Mouse (Mus musculus) MEL (cell line): ENCODE results near the gene Anapc15-ps. TPM values are rescaled to one million over a fixed set of nuclear protein-coding genes. Genes with fewer than 3 reads are reported as not detected.
"Not testable (repeated sequence)": the region's sequence is repeated elsewhere in the genome, so short reads cannot be mapped to it uniquely, and the experiment has no call there.

Experiments
- DNase-seq: peaks from one replicate; pipeline ENCODE4 v3.0.0; 2011; ENCODE audit warnings: low read depth, low spot score
- H3K27ac ChIP-seq: 2 replicates; pipeline ENCODE4 v1.5.1; 2012; ENCODE audit warnings: low read depth, mild to moderate bottlenecking, control low read depth, low read length, moderate library complexity; ENCODE audit not compliant: control insufficient read depth
- H3K27me3 ChIP-seq, 2 experiments: fragments of 150-350 bp in 1 of 2; sonication (generic) in 1 of 2; 2 replicates each; pipeline ENCODE4 v1.6.1; 2012; ENCODE audit warnings: low read length in 2 of 2, mild to moderate bottlenecking in 2 of 2, improper control_type of control experiment in 1 of 2, moderate library complexity in 1 of 2; ENCODE audit not compliant: insufficient read depth in 2 of 2, control insufficient read depth in 1 of 2
- H3K36me3 ChIP-seq, 2 experiments: 2 replicates each; pipeline ENCODE4 v1.6.1; 2012 to 2014; ENCODE audit warnings: low read length in 2 of 2, improper control_type of control experiment in 1 of 2, inconsistent platforms in 1 of 2, mild to moderate bottlenecking in 1 of 2; ENCODE audit not compliant: insufficient read depth in 2 of 2, control insufficient read depth in 1 of 2
- H3K4me1 ChIP-seq, 2 experiments: fragments of 150-350 bp in 1 of 2; sonication (generic) in 1 of 2; 2 replicates each; pipeline ENCODE4 v1.6.1; 2012; ENCODE audit warnings: low read length in 2 of 2, improper control_type of control experiment in 1 of 2, mild to moderate bottlenecking in 1 of 2; ENCODE audit not compliant: insufficient read depth in 2 of 2, control insufficient read depth in 1 of 2
- H3K4me3 ChIP-seq, 2 experiments: fragments of 150-350 bp in 1 of 2; sonication (generic) in 1 of 2; 2 replicates each; pipeline ENCODE4 v1.5.1; 2012; ENCODE audit warnings: low read depth in 2 of 2, low read length in 2 of 2, mild to moderate bottlenecking in 2 of 2, moderate library complexity in 2 of 2, control low read depth in 1 of 2, improper control_type of control experiment in 1 of 2; ENCODE audit not compliant: control insufficient read depth in 1 of 2, insufficient read depth in 1 of 2
- H3K79me2 ChIP-seq: 2 replicates; pipeline ENCODE4 v1.6.1; 2012; ENCODE audit warnings: mild to moderate bottlenecking, low read length, moderate library complexity; ENCODE audit not compliant: control insufficient read depth, poor library complexity, insufficient read depth
- H3K9ac ChIP-seq: 2 replicates; pipeline ENCODE4 v1.6.1; 2012; ENCODE audit warnings: low read depth, mild to moderate bottlenecking, control low read depth, low read length, moderate library complexity; ENCODE audit not compliant: control insufficient read depth, poor library complexity, severe bottlenecking
- H3K9me3 ChIP-seq: fragments of 150-350 bp; sonication (generic); replicated peaks from 2 replicates; pipeline ENCODE4 v1.6.1; 2012; ENCODE audit warnings: mild to moderate bottlenecking, low read length, improper control_type of control experiment, moderate library complexity; ENCODE audit not compliant: insufficient read depth
- BHLHE40 ChIP-seq: IDR thresholded peaks from 2 replicates; pipeline ENCODE4 v1.6.1; 2012; ENCODE audit warnings: low read depth, mild to moderate bottlenecking, inconsistent platforms, low read length, improper control_type of control experiment, borderline replicate concordance
- CHD1 ChIP-seq: IDR thresholded peaks from 2 replicates; pipeline ENCODE4 v1.6.1; 2012; ENCODE audit warnings: low read depth, mild to moderate bottlenecking, inconsistent platforms, low read length, improper control_type of control experiment
- CTCF ChIP-seq, 3 experiments: IDR thresholded peaks in 2 of 3; conservative IDR thresholded peaks in 1 of 3; 2 replicates each; pipeline ENCODE4 v1.5.1; 2011 to 2012; ENCODE audit warnings: low read length in 3 of 3, low read depth in 2 of 3, mild to moderate bottlenecking in 2 of 3, improper control_type of control experiment in 1 of 3, inconsistent platforms in 1 of 3, mixed read lengths in 1 of 3, moderate library complexity in 1 of 3; ENCODE audit not compliant: control insufficient read depth in 1 of 3, insufficient read depth in 1 of 3, poor library complexity in 1 of 3, severe bottlenecking in 1 of 3
- E2F4 ChIP-seq: IDR thresholded peaks from 2 replicates; pipeline ENCODE4 v1.6.1; 2011; ENCODE audit warnings: low read depth, low read length, improper control_type of control experiment, borderline replicate concordance
- ELF1 ChIP-seq: IDR thresholded peaks from 2 replicates; pipeline ENCODE4 v1.6.1; 2014; ENCODE audit warnings: low read depth, mild to moderate bottlenecking, inconsistent platforms, low read length, improper control_type of control experiment, moderate library complexity
- ETS1 ChIP-seq: IDR thresholded peaks from 2 replicates; pipeline ENCODE4 v1.6.1; 2012; ENCODE audit warnings: low read depth, mild to moderate bottlenecking, inconsistent platforms, low read length, improper control_type of control experiment, moderate library complexity
- HCFC1 ChIP-seq: IDR thresholded peaks from 2 replicates; pipeline ENCODE4 v1.6.1; 2012; ENCODE audit warnings: low read depth, mild to moderate bottlenecking, inconsistent platforms, low read length, improper control_type of control experiment, moderate library complexity
- MAX ChIP-seq: IDR thresholded peaks from 2 replicates; pipeline ENCODE4 v1.6.1; 2011; ENCODE audit warnings: low read length, improper control_type of control experiment
- MAZ ChIP-seq: IDR thresholded peaks from 2 replicates; pipeline ENCODE4 v1.6.1; 2012; ENCODE audit warnings: low read depth, mild to moderate bottlenecking, inconsistent platforms, low read length, improper control_type of control experiment
- MEF2A ChIP-seq: IDR thresholded peaks from 2 replicates; pipeline ENCODE4 v1.6.1; 2014; ENCODE audit warnings: low read depth, mild to moderate bottlenecking, inconsistent platforms, low read length, improper control_type of control experiment; ENCODE audit not compliant: poor library complexity, insufficient replicate concordance, severe bottlenecking; ENCODE audit errors: extremely low read depth
- MXI1 ChIP-seq: IDR thresholded peaks from 2 replicates; pipeline ENCODE4 v1.6.1; 2011; ENCODE audit warnings: mild to moderate bottlenecking, low read depth, low read length, improper control_type of control experiment
- MYB ChIP-seq: IDR thresholded peaks from 2 replicates; pipeline ENCODE4 v1.6.1; 2011; ENCODE audit warnings: mild to moderate bottlenecking, low read depth, low read length, improper control_type of control experiment
- MYC ChIP-seq: IDR thresholded peaks from 2 replicates; pipeline ENCODE4 v1.6.1; 2011; ENCODE audit warnings: low read depth, mild to moderate bottlenecking, low read length, improper control_type of control experiment, moderate library complexity
- NRF1 ChIP-seq: IDR thresholded peaks from 2 replicates; pipeline ENCODE4 v1.6.1; 2014; ENCODE audit warnings: low read depth, mild to moderate bottlenecking, inconsistent platforms, low read length, improper control_type of control experiment, moderate library complexity; ENCODE audit not compliant: poor library complexity, insufficient read depth, severe bottlenecking
- POLR2A ChIP-seq, 2 experiments: IDR thresholded peaks; 2 replicates each; pipeline ENCODE4 v1.6.1; 2011 to 2012; ENCODE audit warnings: low read length in 2 of 2, mild to moderate bottlenecking in 2 of 2, control low read depth in 1 of 2, improper control_type of control experiment in 1 of 2, low read depth in 1 of 2, moderate library complexity in 1 of 2; ENCODE audit not compliant: control insufficient read depth in 1 of 2, insufficient read depth in 1 of 2, poor library complexity in 1 of 2
- POLR2AphosphoS2 ChIP-seq: IDR thresholded peaks from 2 replicates; pipeline ENCODE4 v1.6.1; 2011; ENCODE audit warnings: low read length, improper control_type of control experiment
- RCOR1 ChIP-seq: IDR thresholded peaks from 2 replicates; pipeline ENCODE4 v1.6.1; 2012; ENCODE audit warnings: low read depth, mild to moderate bottlenecking, inconsistent platforms, low read length, improper control_type of control experiment
- SMC3 ChIP-seq: IDR thresholded peaks from 2 replicates; pipeline ENCODE4 v1.6.1; 2011; ENCODE audit warnings: low read depth, low read length, improper control_type of control experiment
- TAL1 ChIP-seq: IDR thresholded peaks from 2 replicates; pipeline ENCODE4 v1.6.1; 2012; ENCODE audit warnings: mild to moderate bottlenecking, inconsistent platforms, low read length, moderate library complexity, mixed read lengths
- UBTF ChIP-seq: IDR thresholded peaks from 2 replicates; pipeline ENCODE4 v1.6.1; 2012; ENCODE audit warnings: low read depth, mild to moderate bottlenecking, inconsistent platforms, low read length, improper control_type of control experiment, moderate library complexity, borderline replicate concordance; ENCODE audit not compliant: insufficient read depth
- USF2 ChIP-seq, 2 experiments: IDR thresholded peaks; 2 replicates each; pipeline ENCODE4 v1.6.1; 2011 to 2012; ENCODE audit warnings: improper control_type of control experiment in 2 of 2, low read length in 2 of 2, borderline replicate concordance in 1 of 2, inconsistent platforms in 1 of 2, low read depth in 1 of 2, mild to moderate bottlenecking in 1 of 2; ENCODE audit not compliant: insufficient read depth in 1 of 2
- ZC3H11A ChIP-seq: IDR thresholded peaks from 2 replicates; pipeline ENCODE4 v1.6.1; 2012; ENCODE audit warnings: low read depth, mild to moderate bottlenecking, inconsistent platforms, low read length, improper control_type of control experiment
- ZNF384 ChIP-seq: IDR thresholded peaks from 2 replicates; pipeline ENCODE4 v1.6.1; 2012; ENCODE audit warnings: low read depth, mild to moderate bottlenecking, inconsistent platforms, low read length, improper control_type of control experiment
- polyA plus RNA-seq, 2 experiments: library from polyadenylated mRNA; stranded (reverse) in 1 of 2; unstranded in 1 of 2; fragments of >175 nt in 1 of 2; fragments of >200 nt in 1 of 2; gene quantifications; 2 replicates each; pipeline versions ENCODE4 v1.2.1 to v1.2.4; 2012; ENCODE audit warnings: low replicate concordance in 2 of 2, low read depth in 1 of 2; ENCODE audit not compliant: insufficient read length in 2 of 2, insufficient read depth in 1 of 2, missing spikeins in 1 of 2
- total RNA-seq: library from RNA; depleted of rRNA; stranded (reverse); fragments of 300-350 nt; gene quantifications from 2 replicates; pipeline ENCODE4 v1.2.3, GENCODE M21; 2012

Anapc15-ps gene
- total and polyA plus RNA-seq, 3 experiments = 0.31 TPM; not detected in 2

GRCm38 (mm10) chr10:95631568-95631967, 41.7 kb downstream of the Anapc15-ps start:
- no peaks in the 10 kb centered on the region for H3K36me3 ChIP-seq
- H3K9me3 ChIP-seq = no peaks in the 10 kb centered on the region
- no peaks in the 10 kb centered on the region for H3K27me3 ChIP-seq
- no peak for TF ChIP-seq HCFC1
- no peak for TF ChIP-seq ZNF384
- TF ChIP-seq MAX = no peak
- TF ChIP-seq UBTF = no peak
- DNase-seq = no peak
- no peaks in the 10 kb centered on the region for H3K4me1 ChIP-seq
- H3K27ac ChIP-seq = no peak overlapping the region
- no peak overlapping the region for H3K4me3 ChIP-seq
- H3K9ac ChIP-seq = no peak overlapping the region
- H3K79me2 ChIP-seq = no peaks in the 10 kb centered on the region

GRCm38 (mm10) chr10:95630726-95631345, 42.4 kb downstream of the Anapc15-ps start:
- DNase-seq = no peak
- H3K9me3 ChIP-seq = no peaks in the 10 kb centered on the region
- H3K36me3 ChIP-seq = no peaks in the 10 kb centered on the region
- no peaks in the 10 kb centered on the region for H3K4me1 ChIP-seq
- H3K27me3 ChIP-seq = no peaks in the 10 kb centered on the region
- TF ChIP-seq NRF1 = no peak
- TF ChIP-seq BHLHE40 = no peak
- no peak for TF ChIP-seq E2F4
- TF ChIP-seq UBTF = no peak
- TF ChIP-seq POLR2A (IDR thresholded peaks at IDR 0.05; ENCODE audit: control insufficient read depth in 1 of 2, insufficient read depth in 1 of 2, low read depth in 1 of 2, low read length in 2 of 2, poor library complexity in 1 of 2) = no peak
- no peak for TF ChIP-seq POLR2AphosphoS2
- no peak for TF ChIP-seq MXI1
- no peak for TF ChIP-seq MAZ
- no peak for TF ChIP-seq USF2 (IDR thresholded peaks at IDR 0.05; ENCODE audit: borderline replicate concordance in 1 of 2, insufficient read depth in 1 of 2, low read depth in 1 of 2, low read length in 2 of 2)
- TF ChIP-seq ELF1 = no peak
- no peak for TF ChIP-seq CHD1
- no peak for TF ChIP-seq TAL1
- no peak for TF ChIP-seq ETS1
- TF ChIP-seq RCOR1 = no peak
- TF ChIP-seq MYB = no peak
- no peak; a peak in 1 of 6 replicates for TF ChIP-seq CTCF (IDR thresholded peaks at IDR 0.05 in 2 of 3, conservative IDR thresholded peaks at IDR 0.05 in 1 of 3; ENCODE audit: control insufficient read depth in 1 of 3, insufficient read depth in 1 of 3, low read depth in 2 of 3, low read length in 3 of 3, poor library complexity in 1 of 3, severe bottlenecking in 1 of 3)
- no peak for TF ChIP-seq ZC3H11A
- TF ChIP-seq SMC3 = no peak
- TF ChIP-seq MEF2A = no peak
- TF ChIP-seq MYC = no peak
- H3K79me2 ChIP-seq = no peaks in the 10 kb centered on the region
- H3K4me3 ChIP-seq = no peak overlapping the region
- H3K9ac ChIP-seq = no peak overlapping the region
- H3K27ac ChIP-seq = no peak overlapping the region

GRCm38 (mm10) chr10:95630166-95630565, 43.1 kb downstream of the Anapc15-ps start:
- H3K4me3 ChIP-seq, H3K79me2 ChIP-seq, H3K9me3 ChIP-seq, H3K36me3 ChIP-seq, H3K27ac ChIP-seq, DNase-seq, H3K9ac ChIP-seq, H3K4me1 ChIP-seq, H3K27me3 ChIP-seq: not testable (repeated sequence)
